Mouse (Mus musculus): ENCODE measurements around the gene Caln1. TPM values are rescaled to one million over a fixed set of nuclear protein-coding genes. Genes with fewer than 3 reads are reported as not detected.
A peak's percentile ranks its signal among the peaks of the same experiment; 100 is the strongest.

The Caln1 gene
- polyA plus RNA-seq, 1 experiment from 2014 or later, result not detected

GRCm38 (mm10) chr5:130344999-130345398 is 24.3 kb upstream of the Caln1 start:
- Histone ChIP-seq H3K27me3 (replicated peaks; ENCODE audit: insufficient read depth, low read length) (no peaks in the 10 kb centered on the region), H3K9me3 (ENCODE audit: low read length) (no peaks in the 10 kb centered on the region), H3K9ac (replicated peaks; ENCODE audit: low read depth) (no peak overlapping the region), H3K4me3 (ENCODE audit: low read depth, low read length) (no peak overlapping the region), H3K27ac (ENCODE audit: low read length) (no peak overlapping the region), H3K4me1 (ENCODE audit: insufficient read depth, low read depth, low read length) (no peaks in the 10 kb centered on the region), H3K36me3 (ENCODE audit: insufficient read depth, low read length) (no peaks in the 10 kb centered on the region), H3K4me2 (replicated peaks; ENCODE audit: low read depth, low read length) (no peak overlapping the region)
- ATAC-seq (no peak), DNase-seq (ENCODE audit: low spot score) (no peak)
- TF ChIP-seq EP300 (IDR thresholded peaks at IDR 0.05) (no peak), CTCF (IDR thresholded peaks at IDR 0.05) (no peak)
- 81% methylated on average over 7 of the region's 7 CpGs for WGBS

- WGBS, result 67% methylated on average over 2 of the region's 2 CpGs
- no peak for DNase-seq (ENCODE audit: low spot score)
- TF ChIP-seq EP300 (IDR thresholded peaks at IDR 0.05) (no peak), CTCF (IDR thresholded peaks at IDR 0.05) (no peak)
Measured at GRCm38 (mm10) chr5:130345871-130346270, 23.4 kb upstream of the Caln1 start.

GRCm38 (mm10) chr5:130355223-130355622 is 14.0 kb upstream of the Caln1 start:
- ATAC-seq (no peak), DNase-seq (ENCODE audit: low spot score) (no peak)
- Histone ChIP-seq H3K36me3 (ENCODE audit: insufficient read depth, low read length) (no peaks in the 10 kb centered on the region), H3K9me3 (ENCODE audit: low read length) (no peaks in the 10 kb centered on the region), H3K27ac (ENCODE audit: low read length) (no peak overlapping the region), H3K27me3 (replicated peaks; ENCODE audit: insufficient read depth, low read length) (no peaks in the 10 kb centered on the region), H3K4me1 (ENCODE audit: insufficient read depth, low read depth, low read length) (no peaks in the 10 kb centered on the region), H3K4me2 (replicated peaks; ENCODE audit: low read depth, low read length) (no peak overlapping the region), H3K9ac (replicated peaks; ENCODE audit: low read depth) (no peak overlapping the region), H3K4me3 (ENCODE audit: low read depth, low read length) (no peak overlapping the region)
- 48% methylated on average over 7 of the region's 7 CpGs for WGBS
- no peak for TF ChIP-seq EP300 (IDR thresholded peaks at IDR 0.05)

More at GRCm38 (mm10) chr5:130345871-130346270, 23.4 kb upstream of the Caln1 start:
- no peaks in the 10 kb centered on the region for H3K36me3 ChIP-seq (ENCODE audit: insufficient read depth, low read length)
- H3K27ac ChIP-seq (ENCODE audit: low read length), result no peak overlapping the region
- H3K4me3 ChIP-seq (ENCODE audit: low read depth, low read length), result no peak overlapping the region
- no peak overlapping the region for H3K4me2 ChIP-seq (replicated peaks; ENCODE audit: low read depth, low read length)
- no peak overlapping the region for H3K9ac ChIP-seq (replicated peaks; ENCODE audit: low read depth)
- ATAC-seq, result 0 out of 2 replicates have a peak, but pooled peaks have one; percentile 12
- no peaks in the 10 kb centered on the region for H3K9me3 ChIP-seq (ENCODE audit: low read length)
- H3K27me3 ChIP-seq (replicated peaks; ENCODE audit: insufficient read depth, low read length), result no peaks in the 10 kb centered on the region
- H3K4me1 ChIP-seq (ENCODE audit: insufficient read depth, low read depth, low read length), result no peaks in the 10 kb centered on the region

GRCm38 (mm10) chr5:130363111-130363510 is 6.1 kb upstream of the Caln1 start:
- H3K36me3 ChIP-seq (ENCODE audit: insufficient read depth, low read length), result no peaks in the 10 kb centered on the region
- DNase-seq (ENCODE audit: low spot score), result no peak
- TF ChIP-seq EP300 (IDR thresholded peaks at IDR 0.05) (no peak), CTCF (IDR thresholded peaks at IDR 0.05) (no peak)
- no peak overlapping the region for H3K4me2 ChIP-seq (replicated peaks; ENCODE audit: low read depth, low read length)
- no peaks in the 10 kb centered on the region for H3K27me3 ChIP-seq (replicated peaks; ENCODE audit: insufficient read depth, low read length)
- H3K4me3 ChIP-seq (ENCODE audit: low read depth, low read length), result no peak overlapping the region
- no peaks in the 10 kb centered on the region for H3K4me1 ChIP-seq (ENCODE audit: insufficient read depth, low read depth, low read length)
- WGBS, result 63% methylated on average over 4 of the region's 4 CpGs
- H3K9ac ChIP-seq (replicated peaks; ENCODE audit: low read depth), result no peak overlapping the region
- H3K27ac ChIP-seq (ENCODE audit: low read length), result no peak overlapping the region
- no peaks in the 10 kb centered on the region for H3K9me3 ChIP-seq (ENCODE audit: low read length)
- ATAC-seq, result no peak

- ATAC-seq (no peak), DNase-seq (ENCODE audit: low spot score) (no peak)
- H3K36me3 ChIP-seq (ENCODE audit: insufficient read depth, low read length), result no peaks in the 10 kb centered on the region
- TF ChIP-seq EP300 (IDR thresholded peaks at IDR 0.05) (no peak), CTCF (IDR thresholded peaks at IDR 0.05) (no peak)
- H3K4me2 ChIP-seq (replicated peaks; ENCODE audit: low read depth, low read length), result no peak overlapping the region
- no peak overlapping the region for H3K4me3 ChIP-seq (ENCODE audit: low read depth, low read length)
- H3K4me1 ChIP-seq (ENCODE audit: insufficient read depth, low read depth, low read length), result no peaks in the 10 kb centered on the region
- WGBS, result 41% methylated on average over 3 of the region's 3 CpGs
- no peaks in the 10 kb centered on the region for H3K27me3 ChIP-seq (replicated peaks; ENCODE audit: insufficient read depth, low read length)
- no peak overlapping the region for H3K27ac ChIP-seq (ENCODE audit: low read length)
- no peak overlapping the region for H3K9ac ChIP-seq (replicated peaks; ENCODE audit: low read depth)
- no peaks in the 10 kb centered on the region for H3K9me3 ChIP-seq (ENCODE audit: low read length)
Measured at GRCm38 (mm10) chr5:130363773-130364172, 5.5 kb upstream of the Caln1 start.

- H3K27ac ChIP-seq (ENCODE audit: low read length), result no peak overlapping the region
- H3K4me2 ChIP-seq (replicated peaks; ENCODE audit: low read depth, low read length), result no peak overlapping the region
- H3K27me3 ChIP-seq (replicated peaks; ENCODE audit: insufficient read depth, low read length), result no peaks in the 10 kb centered on the region
- no peaks in the 10 kb centered on the region for H3K9me3 ChIP-seq (ENCODE audit: low read length)
- no peak overlapping the region for H3K9ac ChIP-seq (replicated peaks; ENCODE audit: low read depth)
- DNase-seq (ENCODE audit: low spot score) (no peak), ATAC-seq (no peak)
- WGBS, result 80% methylated on average over 6 of the region's 6 CpGs
- no peak overlapping the region for H3K4me3 ChIP-seq (ENCODE audit: low read depth, low read length)
- TF ChIP-seq EP300 (IDR thresholded peaks at IDR 0.05) (no peak), CTCF (IDR thresholded peaks at IDR 0.05) (no peak)
- H3K4me1 ChIP-seq (ENCODE audit: insufficient read depth, low read depth, low read length), result no peaks in the 10 kb centered on the region
- no peaks in the 10 kb centered on the region for H3K36me3 ChIP-seq (ENCODE audit: insufficient read depth, low read length)
Measured at GRCm38 (mm10) chr5:130368236-130368635, 1.0 kb upstream of the Caln1 start.

- 90% methylated on average over 3 of the region's 3 CpGs for WGBS
- TF ChIP-seq CTCF (IDR thresholded peaks at IDR 0.05) (no peak), EP300 (IDR thresholded peaks at IDR 0.05) (no peak)
- Histone ChIP-seq H3K4me3 (ENCODE audit: low read depth, low read length) (no peak overlapping the region), H3K36me3 (ENCODE audit: insufficient read depth, low read length) (no peaks in the 10 kb centered on the region), H3K27me3 (replicated peaks; ENCODE audit: insufficient read depth, low read length) (no peaks in the 10 kb centered on the region), H3K4me2 (replicated peaks; ENCODE audit: low read depth, low read length) (no peak overlapping the region), H3K9me3 (ENCODE audit: low read length) (no peaks in the 10 kb centered on the region), H3K27ac (ENCODE audit: low read length) (no peak overlapping the region), H3K9ac (replicated peaks; ENCODE audit: low read depth) (no peak overlapping the region), H3K4me1 (ENCODE audit: insufficient read depth, low read depth, low read length) (no peaks in the 10 kb centered on the region)
- DNase-seq (ENCODE audit: low spot score) (no peak), ATAC-seq (no peak)
Measured at GRCm38 (mm10) chr5:130375411-130375810, 6.2 kb downstream of the Caln1 start.
